Mouse (Mus musculus): ENCODE results near the gene Pomt1.

Gene Pomt1

DNA sequence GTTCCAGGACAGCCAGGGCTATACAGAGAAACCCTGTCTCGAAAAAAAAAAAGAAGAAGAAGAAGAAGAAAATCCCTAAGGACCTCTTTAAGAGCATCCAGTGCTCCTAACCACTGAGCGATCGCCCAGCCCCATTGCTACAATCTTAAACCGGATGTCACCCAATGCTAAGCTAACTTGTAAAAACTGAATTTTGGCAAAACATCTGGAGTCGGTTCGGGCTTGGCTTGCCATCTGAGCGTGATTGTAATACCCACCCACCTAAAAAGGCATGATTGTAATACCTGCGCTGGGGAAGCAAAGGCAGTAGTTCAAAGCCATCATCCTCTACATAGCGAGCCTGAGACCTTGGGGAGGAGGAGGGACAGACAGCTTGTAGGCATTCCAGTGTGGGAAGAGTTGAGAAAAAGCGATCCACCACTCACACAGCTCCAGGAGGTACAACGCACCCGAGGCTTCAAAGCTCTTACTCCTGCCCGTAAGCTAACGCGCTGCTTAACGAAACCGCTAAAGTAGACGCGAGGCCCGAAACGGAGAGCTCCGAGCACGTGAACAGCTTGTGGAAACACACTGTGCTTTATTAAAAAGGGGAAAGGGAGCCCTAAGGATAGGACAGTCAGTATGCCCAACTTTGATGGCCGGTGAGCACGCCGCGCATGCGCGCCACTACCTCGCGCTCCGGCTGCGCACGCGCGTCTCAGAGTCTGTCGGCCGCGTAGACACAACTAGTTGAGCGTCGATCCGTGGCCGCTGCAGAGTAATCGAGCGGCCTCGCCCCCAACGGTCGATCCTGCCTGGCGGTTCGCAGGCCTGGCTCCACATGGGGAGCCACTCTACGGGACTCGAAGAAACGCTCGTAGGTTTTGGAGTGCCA lies at the start of gene Pomt1:
TSS of gene Pomt1 (plus strand) at position 705 of the 874 bp plus-strand sequence.
- peak; percentile 79 to 92 for DNase-seq (ENCODE audit: low spot score in 2 of 2)

DNA sequence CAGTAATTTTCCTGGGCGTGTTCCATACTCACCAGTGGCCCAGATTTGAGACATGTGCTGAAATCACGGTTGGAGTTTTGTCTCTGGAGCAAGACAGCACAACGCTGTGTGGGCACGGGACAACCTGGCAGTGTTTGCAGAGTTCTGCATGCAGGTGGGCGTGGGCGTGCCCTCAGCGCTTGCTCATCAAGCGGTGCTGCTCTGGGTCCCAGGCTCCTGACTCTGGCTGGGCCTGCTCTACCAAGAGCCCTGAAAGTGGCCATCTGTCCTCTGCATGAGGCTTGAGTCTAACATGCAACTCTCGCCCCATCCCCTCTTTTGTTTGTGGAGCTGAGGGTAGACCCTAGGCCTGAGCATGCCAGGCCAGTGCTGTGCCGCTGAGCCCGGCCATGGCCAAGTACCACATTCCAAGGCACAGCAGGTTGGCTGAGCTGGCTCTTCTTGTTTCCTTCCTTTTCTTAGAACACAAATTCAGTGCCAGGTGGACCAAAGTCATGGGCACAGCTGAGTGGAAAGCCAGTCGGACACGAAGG lies 49.3 kb upstream of the Pomt1 start:
- DNase-seq (ENCODE audit: low spot score in 2 of 2) = peak; percentile 80 to 91

DNA sequence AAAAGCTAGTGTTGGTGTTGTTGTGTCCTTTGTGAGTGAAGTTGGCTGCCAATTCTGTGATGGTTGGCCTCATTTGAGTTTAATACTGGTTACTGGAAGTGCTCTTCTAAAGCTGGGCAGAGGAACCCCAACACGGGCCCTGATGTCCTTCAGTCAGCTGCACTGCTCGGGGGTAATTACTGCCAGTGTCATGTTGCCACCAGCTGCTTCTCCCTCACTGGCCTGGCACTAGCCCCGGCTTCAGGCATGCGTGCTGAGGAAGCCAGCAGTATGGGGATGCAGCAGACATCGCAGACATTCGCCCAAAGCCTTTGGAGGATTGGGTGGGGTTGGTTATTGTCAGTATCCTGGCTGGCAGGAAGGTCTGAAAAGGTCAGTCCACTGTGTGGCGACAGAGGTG lies 48.7 kb upstream of the Pomt1 start:
- no peak for DNase-seq (ENCODE audit: low spot score in 2 of 2)

DNA sequence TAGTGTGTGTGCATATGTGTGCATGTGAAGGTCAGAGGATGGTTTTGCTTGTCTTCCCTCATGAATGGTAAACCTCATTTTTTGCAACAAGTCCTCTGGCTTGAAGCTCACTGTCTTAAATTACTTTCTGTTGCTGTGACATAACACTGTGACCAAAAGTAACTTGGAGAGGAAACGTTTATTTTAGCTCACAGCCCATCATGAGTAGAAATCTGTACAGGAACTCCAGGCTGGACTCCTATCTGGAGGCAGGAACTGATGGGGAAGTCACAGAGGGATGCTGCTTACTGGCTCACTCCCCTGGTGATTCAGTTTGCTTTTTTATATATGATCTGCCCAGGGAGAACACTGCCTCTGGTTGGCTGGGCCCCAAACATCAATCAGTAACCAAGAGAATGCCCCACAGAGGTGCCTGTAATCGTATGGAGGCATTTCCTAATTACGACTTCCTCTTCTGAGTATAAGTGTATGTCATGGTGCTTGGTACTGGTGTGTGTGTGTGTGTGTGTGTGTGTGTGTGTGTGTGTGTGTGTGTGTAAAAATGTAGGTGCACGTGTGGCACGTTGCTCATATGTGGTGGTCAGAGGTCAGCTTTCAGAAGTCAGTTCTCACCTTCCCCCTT lies 47.2 kb upstream of the Pomt1 start:
- no peak for DNase-seq (ENCODE audit: low spot score in 2 of 2)

DNA sequence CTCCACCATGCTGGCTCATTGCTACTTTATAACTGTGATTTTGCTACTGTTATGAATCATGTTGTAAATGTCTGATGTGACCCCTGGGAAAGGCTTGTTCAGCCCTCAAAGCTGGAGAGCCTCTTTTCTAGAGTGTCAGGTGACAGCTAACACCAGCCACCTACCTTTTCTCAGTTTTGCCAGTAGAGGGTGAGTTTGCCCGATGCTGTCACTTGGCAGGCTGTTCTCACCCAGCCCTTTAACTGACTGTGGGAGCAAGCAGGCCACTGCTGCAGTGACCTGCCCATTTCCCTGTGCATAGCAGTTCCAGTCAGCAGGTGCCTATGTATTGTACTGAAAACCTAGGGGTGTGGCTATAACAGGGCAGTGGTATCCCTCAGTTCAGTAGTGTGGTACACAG lies 45.8 kb upstream of the Pomt1 start:
- no peak for DNase-seq (ENCODE audit: low spot score in 2 of 2)

DNA sequence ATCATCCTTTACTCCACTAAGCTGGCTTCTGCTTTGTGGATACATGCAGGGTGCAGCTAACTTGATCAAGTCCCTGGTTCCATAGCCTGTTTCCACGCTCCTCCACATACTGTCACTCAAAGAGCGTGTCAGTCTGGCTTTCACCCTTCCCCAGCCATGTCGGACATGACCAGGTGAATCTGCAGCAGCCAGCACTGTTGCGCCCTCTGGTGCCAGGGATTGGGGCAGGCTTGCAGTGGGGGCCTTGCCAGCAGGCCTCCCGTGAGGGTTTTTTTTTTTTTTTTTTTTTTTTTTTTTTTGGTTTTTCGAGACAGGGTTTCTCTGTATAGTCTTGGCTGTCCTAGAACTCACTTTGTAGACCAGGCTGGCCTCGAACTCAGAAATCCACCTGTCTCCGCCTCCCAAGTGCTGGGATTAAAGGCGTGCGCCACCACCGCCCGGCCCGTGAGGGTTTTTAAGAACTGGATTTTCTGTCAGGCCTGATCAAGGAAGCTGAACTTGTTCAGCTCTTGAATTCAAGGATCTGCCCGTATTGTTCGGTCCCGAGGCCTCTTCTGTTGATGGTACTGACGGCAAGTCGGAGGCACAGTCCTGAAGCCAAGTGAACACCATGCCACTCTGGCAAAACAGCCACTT lies 44.4 kb upstream of the Pomt1 start:
- no peak for DNase-seq (ENCODE audit: low spot score in 2 of 2)

DNA sequence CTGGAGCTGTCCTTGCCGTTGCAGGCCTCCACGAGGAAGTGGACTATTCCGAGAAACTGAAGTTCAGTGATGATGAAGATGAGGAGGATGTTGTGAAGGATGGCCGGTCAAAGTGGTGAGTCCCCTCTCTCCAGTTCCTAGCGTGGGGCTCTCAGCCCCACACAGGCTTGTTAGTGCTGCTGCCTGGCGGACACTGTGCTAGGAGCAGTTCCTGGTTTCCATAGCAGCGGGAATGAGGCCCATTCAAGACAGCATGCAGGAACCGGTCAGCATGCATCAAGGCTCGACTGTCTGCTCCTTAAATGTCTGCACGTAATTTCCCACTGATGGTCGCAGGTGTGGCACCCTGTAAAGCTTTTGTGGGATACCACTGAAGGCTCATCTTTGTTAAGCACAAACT lies 37.4 kb upstream of the Pomt1 start:
- DNase-seq (ENCODE audit: low spot score in 2 of 2) = no peak

DNA sequence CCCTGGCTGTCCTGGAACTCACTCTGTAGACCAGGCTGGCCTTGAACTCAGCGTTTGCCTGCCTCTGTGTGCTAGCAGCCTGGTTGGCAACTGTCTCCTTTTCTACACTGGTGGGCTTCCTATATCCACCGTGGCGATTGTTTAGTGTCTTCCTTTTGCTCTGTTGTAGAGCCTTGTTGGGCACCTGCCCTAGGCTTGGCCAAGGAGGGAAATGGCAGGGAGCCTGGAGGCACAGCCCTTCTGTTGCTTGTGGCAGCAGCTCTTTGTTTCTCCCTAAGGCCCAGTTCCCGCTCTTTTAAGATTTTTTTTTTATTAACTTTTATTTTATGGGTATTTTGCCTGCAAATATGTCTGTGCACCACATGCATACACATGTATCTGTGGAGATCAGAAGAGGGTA lies 36.4 kb upstream of the Pomt1 start:
- no peak for DNase-seq (ENCODE audit: low spot score in 2 of 2)

DNA sequence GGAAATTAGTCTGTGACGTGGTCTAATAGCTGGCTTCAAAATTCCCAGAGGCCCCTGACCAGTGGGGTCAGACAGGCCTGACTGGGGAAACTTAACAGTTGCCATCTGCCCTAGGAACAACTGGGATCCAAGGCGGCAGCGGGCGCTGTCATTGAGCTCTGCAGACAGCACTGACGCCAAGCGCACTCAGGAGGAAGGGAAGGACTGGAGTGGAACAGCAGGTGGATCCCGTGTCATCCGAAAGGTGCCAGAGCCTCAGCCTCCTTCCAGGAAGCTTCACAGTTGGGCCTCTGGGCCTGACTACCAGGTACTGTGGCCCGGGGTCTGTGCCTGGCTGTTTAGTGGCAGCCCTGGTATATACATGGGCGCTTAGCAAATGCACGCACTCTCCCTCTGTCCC lies 35.7 kb upstream of the Pomt1 start:
- DNase-seq (ENCODE audit: low spot score in 2 of 2) = no peak

DNA sequence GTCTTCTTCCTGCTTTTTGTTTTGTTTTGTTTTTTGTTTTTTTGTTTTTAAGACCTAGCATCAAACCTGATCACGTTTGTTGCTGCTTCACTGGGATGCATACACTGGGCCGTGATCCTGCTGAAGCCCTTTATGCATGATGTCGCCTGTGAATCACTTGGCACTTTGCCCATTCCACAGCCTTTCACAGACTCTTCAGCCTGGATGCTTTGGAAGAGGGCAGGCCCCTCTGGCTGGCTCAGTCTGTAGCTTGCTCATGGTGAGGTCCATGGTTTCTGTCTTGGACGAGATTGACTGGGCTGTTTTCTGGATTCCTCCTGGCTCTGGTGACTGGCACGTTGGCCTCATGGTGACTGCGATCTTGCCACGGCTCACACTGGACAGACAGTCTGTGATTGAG lies 34.9 kb upstream of the Pomt1 start:
- DNase-seq (ENCODE audit: low spot score in 2 of 2) = no peak

DNA sequence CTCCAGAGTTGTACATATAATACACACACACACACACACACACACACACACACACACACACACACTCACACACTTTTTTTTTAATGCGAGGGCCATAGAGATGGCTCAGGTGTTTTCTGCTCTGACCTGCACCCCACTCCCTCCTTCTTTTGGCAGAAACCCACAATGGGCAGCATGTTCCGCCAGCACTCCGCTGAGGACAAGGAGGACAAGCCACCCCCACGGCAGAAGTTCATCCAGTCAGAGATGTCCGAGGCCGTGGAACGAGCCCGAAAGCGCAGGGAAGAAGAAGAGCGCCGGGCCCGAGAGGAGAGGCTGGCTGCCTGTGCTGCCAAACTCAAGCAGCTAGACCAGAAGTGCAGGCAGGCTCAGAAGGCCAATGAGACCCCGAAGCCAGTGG lies 32.5 kb upstream of the Pomt1 start:
- no peak for DNase-seq (ENCODE audit: low spot score in 2 of 2)

DNA sequence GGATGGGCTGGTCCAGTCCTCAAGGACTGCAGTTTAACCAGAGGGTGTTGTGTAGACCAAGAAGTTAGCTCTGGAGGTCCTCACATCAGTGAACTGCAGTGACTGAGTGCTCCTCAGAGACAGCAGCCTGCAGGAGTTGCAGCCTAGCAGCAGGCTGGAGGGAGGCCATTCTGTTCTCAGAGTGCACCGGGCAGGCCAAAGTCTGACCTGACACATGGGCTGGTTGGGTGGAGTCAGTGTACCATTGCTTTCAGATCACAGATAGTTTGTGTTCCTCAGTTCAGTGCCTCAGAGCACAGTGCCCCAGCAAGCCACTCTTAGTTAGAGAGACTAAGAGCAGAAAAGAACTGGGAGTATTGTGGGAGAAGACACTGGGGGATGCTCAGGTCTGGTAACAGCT lies 28.7 kb upstream of the Pomt1 start:
- no peak for DNase-seq (ENCODE audit: low spot score in 2 of 2)

DNA sequence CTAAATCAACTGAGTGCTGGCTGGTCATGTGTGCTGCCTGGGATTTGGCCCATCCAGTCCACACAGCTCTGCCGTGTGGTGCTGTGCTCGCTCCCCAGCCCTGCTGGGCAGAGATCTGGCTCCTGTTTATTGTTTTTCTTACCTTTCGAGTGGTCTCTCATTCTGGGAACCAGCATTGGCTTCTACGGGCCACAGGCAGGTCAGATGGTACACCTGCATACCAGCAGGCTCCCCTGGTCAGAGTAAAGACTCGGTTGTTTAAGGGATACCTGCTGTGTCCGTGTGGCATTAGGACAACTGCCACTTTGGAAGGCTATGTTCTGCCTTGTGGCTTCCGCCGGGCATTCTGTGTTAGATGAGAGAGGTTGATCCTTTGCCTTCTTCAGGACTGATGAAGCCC lies 24.7 kb upstream of the Pomt1 start:
- DNase-seq (ENCODE audit: low spot score in 2 of 2) = no peak

DNA sequence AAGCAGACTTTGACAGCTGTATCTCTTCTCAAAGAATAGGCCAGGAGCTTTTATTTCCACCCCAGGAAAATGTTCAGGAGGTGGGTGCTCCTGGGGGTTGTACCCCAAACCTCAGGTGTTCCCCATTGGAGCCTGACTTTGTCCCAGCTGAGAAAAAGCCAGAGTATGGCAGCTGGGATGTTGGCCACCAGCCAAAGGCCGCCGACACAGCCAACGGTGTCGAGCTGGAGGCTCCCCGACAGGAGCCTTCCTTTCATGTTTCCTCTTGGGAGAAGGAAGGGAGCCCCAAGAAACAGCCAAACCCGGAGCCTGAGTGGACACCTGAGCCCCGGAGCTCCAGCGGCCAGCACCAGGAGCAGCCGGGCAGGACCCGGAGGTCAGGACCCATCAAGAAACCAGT lies 23.4 kb upstream of the Pomt1 start:
- no peak for DNase-seq (ENCODE audit: low spot score in 2 of 2)

DNA sequence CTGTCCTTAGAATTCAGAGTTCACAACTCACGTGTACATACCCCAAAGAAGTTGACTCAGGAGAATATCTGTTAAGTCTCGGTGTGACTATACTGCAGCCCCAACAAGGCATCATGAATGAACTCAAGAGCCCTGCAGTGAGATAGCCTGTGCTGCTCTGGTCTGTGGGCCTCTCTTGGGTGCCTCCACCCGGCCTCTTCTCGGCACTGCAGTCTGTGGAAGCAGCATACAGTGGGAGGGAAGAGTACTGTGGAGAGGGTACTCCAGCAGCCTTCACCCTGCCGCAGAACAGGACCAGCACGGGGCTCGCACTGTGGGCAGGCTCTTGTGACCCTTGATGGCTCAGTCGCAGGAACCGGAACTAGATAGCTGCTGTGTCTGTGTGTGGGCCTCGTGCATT lies 20.8 kb upstream of the Pomt1 start:
- DNase-seq (ENCODE audit: low spot score in 2 of 2) = no peak

DNA sequence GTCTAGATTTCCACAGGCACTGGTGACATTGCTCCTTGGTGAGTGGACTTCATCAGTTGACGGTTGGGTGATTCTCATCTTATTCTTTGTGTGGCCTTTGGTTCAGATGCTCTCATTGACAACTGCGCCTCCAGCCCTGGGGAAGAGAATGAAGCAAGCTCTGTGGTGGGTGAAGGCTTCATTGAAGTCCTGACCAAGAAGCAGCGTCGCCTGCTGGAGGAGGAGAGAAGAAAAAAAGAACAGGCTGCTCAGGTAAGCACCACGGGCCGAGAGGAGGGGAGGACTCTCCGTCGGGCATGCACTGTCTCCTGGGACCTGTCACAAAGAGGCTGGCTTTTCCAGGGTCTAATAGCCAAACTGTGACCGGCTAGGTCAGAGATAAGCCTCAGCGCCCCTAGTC lies 19.9 kb upstream of the Pomt1 start:
- no peak for DNase-seq (ENCODE audit: low spot score in 2 of 2)

DNA sequence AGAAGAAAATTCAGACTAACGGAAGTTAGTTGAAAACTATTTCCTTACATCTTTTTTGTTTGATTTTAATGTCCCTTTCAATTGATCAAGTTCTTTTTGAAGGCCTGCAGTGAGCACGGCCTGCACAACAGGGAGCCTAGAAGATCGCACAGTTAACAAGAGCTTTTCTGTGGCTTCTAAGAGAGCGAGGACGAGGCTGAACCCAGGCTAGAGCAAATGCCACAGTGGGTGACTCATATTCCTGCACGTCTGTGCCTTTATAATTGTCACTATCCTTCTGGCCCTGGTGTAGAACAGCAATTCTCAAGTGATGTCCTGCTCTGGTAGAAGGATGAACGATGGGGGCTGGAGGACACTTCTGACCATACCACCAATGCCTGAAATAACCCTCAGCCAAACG lies 18.7 kb upstream of the Pomt1 start:
- no peak for DNase-seq (ENCODE audit: low spot score in 2 of 2)

DNA sequence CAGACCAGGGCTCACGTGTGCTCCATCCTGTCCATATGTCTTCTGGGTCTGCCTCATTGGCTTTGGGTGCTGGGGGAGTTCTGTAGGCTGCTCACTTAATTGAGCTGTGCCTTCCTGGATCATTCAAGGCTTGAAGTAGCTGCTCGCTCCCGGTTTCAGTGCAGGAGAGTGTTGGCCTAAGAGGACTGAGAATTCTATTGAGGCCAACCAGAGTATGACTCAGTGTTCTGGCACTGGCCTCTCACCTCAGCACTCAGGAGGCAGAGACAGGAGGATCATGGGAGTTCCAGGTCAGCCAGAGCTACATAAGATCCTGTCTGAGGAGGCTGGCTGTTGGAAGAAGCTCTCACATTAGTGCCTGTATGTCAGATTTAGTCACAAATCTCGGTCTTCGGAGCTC lies 18.3 kb upstream of the Pomt1 start:
- no peak for DNase-seq (ENCODE audit: low spot score in 2 of 2)

DNA sequence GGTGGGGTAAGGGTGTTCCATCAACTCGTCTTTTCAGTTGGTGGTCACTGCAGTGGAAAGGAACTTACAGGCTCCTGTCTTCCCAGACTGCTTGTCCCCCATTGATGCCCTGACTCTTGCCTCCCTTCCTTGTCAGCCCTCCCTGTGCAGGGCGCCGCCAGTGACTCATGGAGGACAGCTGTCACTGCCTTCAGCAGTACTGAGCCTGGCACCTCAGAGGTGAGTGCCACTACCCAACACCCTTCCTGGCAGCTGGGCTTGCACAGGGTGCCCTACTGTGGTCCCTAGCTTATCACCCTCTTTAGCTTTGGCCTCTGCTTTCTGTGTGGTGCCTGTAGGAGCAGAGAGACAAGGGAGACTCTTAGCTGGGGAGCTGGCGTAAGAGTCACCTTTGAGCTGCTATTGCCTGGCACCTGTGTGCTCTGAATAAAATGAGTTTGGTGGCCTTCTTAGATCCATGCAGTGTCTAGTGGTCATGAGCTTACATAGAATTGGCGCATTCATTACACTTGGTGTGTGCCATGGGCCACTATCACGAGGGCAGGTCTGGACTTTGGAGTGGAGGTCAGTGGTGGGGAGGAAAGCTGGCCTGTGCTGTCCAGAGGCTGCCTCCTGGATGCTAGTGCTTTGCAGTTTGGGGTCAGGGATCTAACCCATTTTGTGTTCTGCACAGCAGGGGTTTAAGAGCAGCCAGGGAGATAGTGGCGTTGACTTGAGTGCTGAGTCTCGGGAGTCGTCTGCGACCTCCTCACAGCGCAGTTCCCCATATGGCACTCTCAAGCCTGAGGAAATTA lies 17.7 kb upstream of the Pomt1 start:
- DNase-seq (ENCODE audit: low spot score in 2 of 2) = no peak

DNA sequence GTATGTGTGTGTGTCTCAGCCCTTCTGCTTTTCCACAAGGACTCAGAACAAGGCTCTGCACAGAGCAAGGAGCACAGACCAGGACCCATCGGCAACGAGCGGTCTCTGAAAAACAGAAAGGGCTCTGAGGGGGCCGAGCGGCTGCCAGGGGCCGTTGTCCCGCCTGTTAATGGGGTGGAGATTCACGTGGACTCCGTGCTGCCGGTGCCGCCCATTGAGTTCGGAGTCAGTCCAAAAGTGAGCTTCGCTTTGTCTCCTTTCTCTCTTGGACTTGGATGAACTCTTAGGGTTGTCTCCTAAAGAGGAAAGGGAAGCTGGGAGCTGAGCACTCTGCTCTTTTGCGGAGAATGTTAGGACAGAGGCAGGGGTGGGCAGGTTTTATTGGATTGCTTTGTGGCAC lies 16.9 kb upstream of the Pomt1 start:
- no peak for DNase-seq (ENCODE audit: low spot score in 2 of 2)

DNA sequence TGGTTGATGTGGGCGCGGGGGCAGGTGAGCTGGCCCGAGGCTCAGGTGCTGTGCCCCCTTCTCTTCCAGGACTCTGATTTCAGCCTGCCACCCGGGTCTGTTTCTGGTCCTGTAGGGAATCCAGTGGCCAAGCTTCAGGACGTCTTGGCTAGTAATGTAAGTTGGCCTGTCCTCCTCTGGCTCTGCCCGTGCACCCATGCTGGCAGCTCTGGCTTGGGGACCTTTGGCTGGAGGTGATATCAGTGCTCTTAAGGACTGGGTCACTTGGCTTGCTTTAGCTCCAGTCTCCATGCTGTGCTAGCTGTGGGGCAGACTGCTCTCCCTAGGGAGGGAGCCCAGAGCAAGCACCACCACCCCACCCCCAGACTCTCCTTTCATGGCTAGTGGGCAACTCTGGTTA lies 16.4 kb upstream of the Pomt1 start:
- DNase-seq (ENCODE audit: low spot score in 2 of 2) = no peak

DNA sequence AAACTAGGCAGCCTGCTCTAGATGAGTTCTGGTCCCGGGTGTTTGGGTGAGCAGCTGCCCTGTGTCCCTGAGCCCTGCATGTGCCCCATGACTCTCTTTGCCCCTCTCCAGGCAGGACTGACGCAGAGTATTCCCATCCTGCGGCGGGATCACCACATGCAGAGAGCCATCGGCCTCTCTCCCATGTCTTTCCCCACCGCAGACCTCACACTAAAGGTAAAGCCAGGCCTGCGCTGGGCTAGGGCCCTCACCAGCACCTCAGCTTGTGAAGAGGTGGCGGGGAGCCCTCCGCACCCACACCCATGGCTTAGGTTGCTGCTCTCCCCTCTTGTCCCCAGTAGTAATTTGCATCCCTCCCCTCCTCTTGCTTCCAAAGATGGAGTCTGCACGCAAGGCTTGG lies 15.4 kb upstream of the Pomt1 start:
- DNase-seq (ENCODE audit: low spot score in 2 of 2) = no peak
